ENCODE assay signal across 13 mouse cellular contexts in genomic region chr3:145105773-145106504, GRCm38 (mm10). TPM values are rescaled to one million over a fixed set of nuclear protein-coding genes. Genes with fewer than 3 reads are reported as not detected.
DNase-seq lines count a peak whose midpoint lies in the region; ATAC-seq and TF ChIP-seq lines count a peak whose summit lies in the region.
"Had no signal": no experiment of that assay in that cellular context is flagged by ENCODE, and none has a peak within 500 bp of the region (broad histone marks: within the 10 kb centered on the region; RNA-seq: fewer than 3 reads in every experiment).

No protein-coding gene starts in this region.

- no peaks in the 10 kb centered on the region for H3K9me3 ChIP-seq in intestine, postnatal 0 days (ENCODE audit: control insufficient read depth)
- no peaks in the 10 kb centered on the region for H3K9me3 ChIP-seq in intestine, embryonic 15.5 days
- H3K9me3 ChIP-seq in midbrain, embryonic 13.5 days: no peaks in the 10 kb centered on the region
- H3K9me3 ChIP-seq in midbrain, embryonic 11.5 days (ENCODE audit: control insufficient read depth, low read length): no peaks in the 10 kb centered on the region

- no peak overlapping the region for H3K4me2 ChIP-seq in intestine, postnatal 0 days (replicated peaks; ENCODE audit: low read depth)
- no peak overlapping the region for H3K4me2 ChIP-seq in intestine, embryonic 15.5 days (replicated peaks)
- H3K4me2 ChIP-seq in midbrain, embryonic 13.5 days (replicated peaks): no peak overlapping the region
- no peak overlapping the region for H3K4me2 ChIP-seq in midbrain, embryonic 11.5 days

- WGBS in intestine, postnatal 0 days: 82% methylated on average over 5 of the region's 5 CpGs
- WGBS in intestine, embryonic 15.5 days: 75% methylated on average over 5 of the region's 5 CpGs
- WGBS in midbrain, embryonic 13.5 days: 68% methylated on average over 5 of the region's 5 CpGs
- 79% methylated on average over 5 of the region's 5 CpGs for WGBS in midbrain, embryonic 11.5 days

- ATAC-seq in intestine, postnatal 0 days: no peak
- ATAC-seq in intestine, embryonic 15.5 days: no peak
- ATAC-seq in midbrain, embryonic 13.5 days: 0 out of 2 replicates have a peak, but pooled peaks have one; percentile 17
- ATAC-seq in midbrain, embryonic 11.5 days (ENCODE audit: low FRiP score): no peak

- DNase-seq in midbrain, embryonic 11.5 days (ENCODE audit: low spot score, missing footprints): no peak
- peak; percentile 4 for DNase-seq in brain, embryonic 14.5 days (ENCODE audit: low read depth)
- DNase-seq in cerebellum, adult 8-10 months: no peak
- no peak for DNase-seq in thymus, postnatal 10 days (ENCODE audit: low spot score in 2 of 2)
- DNase-seq: cerebellum, adult 18-20 months; heart, postnatal 36 days; kidney, adult 9 months; right cerebral cortex, postnatal 14 days had no signal

- no peaks in the 10 kb centered on the region for H3K27me3 ChIP-seq in intestine, postnatal 0 days (replicated peaks; ENCODE audit: control insufficient read depth, insufficient read depth, low read length)
- no peaks in the 10 kb centered on the region for H3K27me3 ChIP-seq in intestine, embryonic 15.5 days (replicated peaks)
- no peaks in the 10 kb centered on the region for H3K27me3 ChIP-seq in midbrain, embryonic 13.5 days
- H3K27me3 ChIP-seq in midbrain, embryonic 11.5 days (ENCODE audit: control insufficient read depth, insufficient read depth, low read length): no peaks in the 10 kb centered on the region

- no peaks in the 10 kb centered on the region for H3K4me1 ChIP-seq in intestine, postnatal 0 days (replicated peaks; ENCODE audit: control insufficient read depth, insufficient read depth, low read length)
- no peaks in the 10 kb centered on the region for H3K4me1 ChIP-seq in intestine, embryonic 15.5 days (replicated peaks)
- no peaks in the 10 kb centered on the region for H3K4me1 ChIP-seq in midbrain, embryonic 13.5 days (replicated peaks)
- no peaks in the 10 kb centered on the region for H3K4me1 ChIP-seq in midbrain, embryonic 11.5 days (ENCODE audit: control insufficient read depth, insufficient read depth, low read length)
- H3K4me1 ChIP-seq: midbrain, embryonic 10.5 days had no signal

- H3K4me3 ChIP-seq in intestine, postnatal 0 days (ENCODE audit: low read depth, low read length): no peak overlapping the region
- no peak overlapping the region for H3K4me3 ChIP-seq in intestine, embryonic 15.5 days (replicated peaks)
- no peak overlapping the region for H3K4me3 ChIP-seq in midbrain, embryonic 13.5 days (replicated peaks)
- no peak overlapping the region for H3K4me3 ChIP-seq in midbrain, embryonic 11.5 days (ENCODE audit: low read depth, low read length)
- H3K4me3 ChIP-seq: heart, embryonic 10.5 days; midbrain, embryonic 10.5 days had no signal

- H3K27ac ChIP-seq in intestine, postnatal 0 days (ENCODE audit: low read depth, low read length): no peak overlapping the region
- no peak overlapping the region for H3K27ac ChIP-seq in intestine, embryonic 15.5 days
- no peak overlapping the region for H3K27ac ChIP-seq in midbrain, embryonic 13.5 days
- no peak overlapping the region for H3K27ac ChIP-seq in midbrain, embryonic 11.5 days (ENCODE audit: low read depth, low read length)
- H3K27ac ChIP-seq: heart, embryonic 10.5 days; midbrain, embryonic 10.5 days had no signal

- TF ChIP-seq CTCF in intestine, postnatal 0 days (IDR thresholded peaks at IDR 0.05; ENCODE audit: low read depth): peak; percentile 56
- peak; percentile 14; the same call in 1 of the 2 replicates for TF ChIP-seq CTCF in brain, embryonic 14.5 days (IDR thresholded peaks at IDR 0.05; ENCODE audit: borderline replicate concordance, extremely low read depth, insufficient read depth, insufficient read length)

- no peaks in the 10 kb centered on the region for H3K36me3 ChIP-seq in intestine, postnatal 0 days (ENCODE audit: control insufficient read depth, insufficient read depth)
- H3K36me3 ChIP-seq in intestine, embryonic 15.5 days: no peaks in the 10 kb centered on the region
- H3K36me3 ChIP-seq in midbrain, embryonic 13.5 days: no peaks in the 10 kb centered on the region
- H3K36me3 ChIP-seq in midbrain, embryonic 11.5 days (ENCODE audit: control insufficient read depth, insufficient read depth, low read length): no peaks in the 10 kb centered on the region
- H3K36me3 ChIP-seq: heart, embryonic 10.5 days; midbrain, embryonic 10.5 days had no signal

- TF ChIP-seq POLR2A in brain, embryonic 14.5 days (IDR thresholded peaks at IDR 0.05; ENCODE audit: borderline replicate concordance, extremely low read depth, insufficient read depth, insufficient read length, poor library complexity, severe bottlenecking): no peak

- no peak overlapping the region for H3K9ac ChIP-seq in intestine, postnatal 0 days (ENCODE audit: low read depth, low read length)
- no peak overlapping the region for H3K9ac ChIP-seq in intestine, embryonic 15.5 days
- no peak overlapping the region for H3K9ac ChIP-seq in midbrain, embryonic 13.5 days (replicated peaks)
- no peak overlapping the region for H3K9ac ChIP-seq in midbrain, embryonic 11.5 days (ENCODE audit: low read length)

RNA-seq across cellular contexts. Expression of gene Clca2, which starts 6.7 kb away (rescaled TPM):
- polyA plus RNA-seq in intestine, postnatal 0 days (2015; fragmentation: Nextera tagmentation; extraction: Ambion mirVana): 0.47 and 0.51 TPM in 2 replicates
- polyA plus RNA-seq in intestine, embryonic 15.5 days (2015; fragmentation: Nextera tagmentation; extraction: Ambion mirVana): 0.35 and 0.50 TPM in 2 replicates
- 0.18 TPM in 1 of 2 replicates, not detected in the other for polyA plus RNA-seq in midbrain, embryonic 13.5 days (2015; fragmentation: Nextera tagmentation; extraction: Ambion mirVana)
- polyA plus RNA-seq in midbrain, embryonic 11.5 days (2014; fragmentation: Nextera tagmentation; extraction: Ambion mirVana): 0.18 and 0.22 TPM in 2 replicates
- 0.15 and 0.18 TPM in 2 replicates for polyA plus RNA-seq in brain, embryonic 14.5 days (2012; rRNA removed)

RNA-seq across cellular contexts. Expression of gene Odf2l, which starts 12.4 kb away (rescaled TPM):
- polyA plus RNA-seq in intestine, postnatal 0 days (2015; fragmentation: Nextera tagmentation; extraction: Ambion mirVana): 11.4 and 14.6 TPM in 2 replicates
- polyA plus RNA-seq in intestine, embryonic 15.5 days (2015; fragmentation: Nextera tagmentation; extraction: Ambion mirVana): 14.2 and 18.1 TPM in 2 replicates
- polyA plus RNA-seq in midbrain, embryonic 13.5 days (2015; fragmentation: Nextera tagmentation; extraction: Ambion mirVana): 19.1 and 21.1 TPM in 2 replicates
- polyA plus RNA-seq in midbrain, embryonic 11.5 days (2014; fragmentation: Nextera tagmentation; extraction: Ambion mirVana): 30.0 and 34.3 TPM in 2 replicates
- polyA plus RNA-seq in brain, embryonic 14.5 days (2012; rRNA removed): 18.6 and 22.5 TPM in 2 replicates
